Mouse (Mus musculus): ENCODE results near the gene Exd1. TPM values are rescaled to one million over a fixed set of nuclear protein-coding genes. Genes with fewer than 3 reads are reported as not detected.

Exd1 gene
- polyA plus RNA-seq, 1 experiment from 2014 or later = 0.71 TPM

DNA sequence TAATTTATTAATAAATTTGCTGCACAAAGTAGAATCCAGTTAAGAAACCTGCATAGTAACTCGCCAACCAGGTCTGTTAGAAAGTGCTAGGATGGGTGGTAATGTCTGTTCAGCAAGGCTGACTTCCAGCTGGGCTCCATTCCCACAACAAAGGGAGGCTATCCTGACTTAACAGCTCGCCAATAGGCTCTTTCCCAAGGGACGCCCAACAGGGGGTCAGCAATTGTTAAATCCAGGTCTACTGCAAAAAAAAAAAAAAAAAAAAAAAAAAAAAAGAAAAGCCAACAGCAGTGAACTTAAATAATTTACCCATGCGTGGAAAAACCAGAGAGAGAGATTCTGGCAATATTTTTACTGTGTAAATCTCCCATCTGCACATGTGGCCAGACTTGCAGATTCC, 60.9 kb downstream of the Exd1 start:
- Histone ChIP-seq H3K36me3 (no peaks in the 10 kb centered on the region), H3K9me3 (replicated peaks) (no peaks in the 10 kb centered on the region), H3K4me2 (no peak overlapping the region), H3K4me1 (no peaks in the 10 kb centered on the region), H3K4me3 (replicated peaks) (no peak overlapping the region), H3K9ac (no peak overlapping the region), H3K27ac (no peak overlapping the region), H3K27me3 (no peaks in the 10 kb centered on the region)
- WGBS = 17% methylated on average over 4 of the region's 4 CpGs
- no peak for ATAC-seq (replicated peaks; ENCODE audit: low FRiP score)

DNA sequence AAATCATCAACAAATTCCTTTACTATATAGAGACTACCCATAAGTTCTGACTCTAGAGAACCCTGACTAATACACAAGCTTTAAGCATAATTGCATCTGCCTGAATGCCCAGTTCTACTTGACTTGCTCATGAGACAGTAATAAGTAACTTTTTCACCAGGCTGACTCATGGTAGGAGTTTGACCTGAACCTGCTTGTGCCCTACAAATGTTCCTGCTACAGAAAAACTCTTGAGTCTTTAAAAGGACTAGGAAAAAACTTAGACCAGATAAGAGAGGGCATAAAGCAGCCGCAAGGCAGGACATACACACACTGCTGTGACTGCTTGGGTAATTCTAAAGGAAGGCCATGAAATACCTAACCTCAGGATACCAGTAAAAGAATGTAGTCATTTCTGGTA, 65.1 kb downstream of the Exd1 start:
- Histone ChIP-seq H3K27me3 (no peaks in the 10 kb centered on the region), H3K4me3 (replicated peaks) (no peak overlapping the region), H3K9me3 (replicated peaks) (no peaks in the 10 kb centered on the region), H3K4me1 (peaks cover 10% of the 10 kb centered on the region; the same call in 1 of the 2 replicates), H3K4me2 (no peak overlapping the region), H3K9ac (no peak overlapping the region), H3K36me3 (0 out of 2 replicates have a peak, but pooled peaks cover 6% of the 10 kb centered on the region), H3K27ac (peak overlapping the region; percentile 68)
- 86% methylated on average over 1 of the region's 1 CpGs for WGBS
- no peak for ATAC-seq (replicated peaks; ENCODE audit: low FRiP score)

- peak overlapping the region; percentile 85 for H3K4me3 ChIP-seq (replicated peaks)
- H3K4me1 ChIP-seq = peaks cover 23% of the 10 kb centered on the region
- 16% methylated on average over 9 of the region's 9 CpGs for WGBS
- H3K9ac ChIP-seq = peak overlapping the region; percentile 98
- peak overlapping the region; percentile 84 for H3K4me2 ChIP-seq
- H3K27ac ChIP-seq = peak overlapping the region; percentile 99
- no peaks in the 10 kb centered on the region for H3K27me3 ChIP-seq
- peaks cover 8% of the 10 kb centered on the region; the same call in 1 of the 2 replicates for H3K36me3 ChIP-seq
- ATAC-seq (replicated peaks; ENCODE audit: low FRiP score) = no peak
- no peaks in the 10 kb centered on the region for H3K9me3 ChIP-seq (replicated peaks)
Observed at GRCm38 (mm10) chr2:119478397-119478749, 69.1 kb downstream of the Exd1 start.

DNA sequence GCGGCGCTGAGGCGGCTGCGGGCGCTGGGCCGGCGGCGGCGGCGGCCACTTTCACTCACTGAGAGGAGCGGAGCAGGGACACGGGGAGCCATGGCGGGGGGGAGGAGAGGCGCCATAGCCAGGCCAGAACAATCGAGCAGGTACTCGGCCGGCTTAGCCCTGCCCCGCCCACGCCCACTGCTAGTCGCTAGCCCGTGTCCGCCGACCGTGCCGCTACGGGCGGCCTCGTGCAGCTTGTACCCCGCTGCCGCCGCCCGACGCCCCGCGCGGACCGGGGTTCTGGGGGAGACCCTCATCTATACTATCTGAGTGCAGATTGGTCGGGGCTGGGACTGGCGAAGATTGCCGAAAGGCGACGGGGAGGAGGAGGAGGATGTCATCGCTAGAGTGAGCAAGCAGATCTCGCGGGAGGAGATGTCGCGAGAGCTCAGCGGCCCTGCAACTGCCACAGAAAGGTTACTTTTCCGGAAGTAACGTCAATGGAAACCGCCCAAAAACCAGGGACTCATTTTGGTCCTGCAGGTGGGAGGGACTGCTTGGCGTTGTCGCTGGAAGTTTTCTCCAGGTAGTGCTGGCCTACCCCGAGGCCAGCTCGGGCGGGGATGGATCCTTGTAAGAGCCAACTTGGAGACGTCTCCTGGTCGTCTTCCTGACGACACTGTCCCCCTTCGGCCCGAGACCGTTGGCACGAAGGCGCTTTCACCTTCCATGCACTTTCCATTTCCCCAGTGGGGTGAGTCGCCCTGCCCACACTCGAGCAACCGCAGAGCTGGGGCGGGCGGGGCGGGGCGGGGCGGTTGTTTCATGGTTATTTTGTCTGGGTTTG, 69.6 kb downstream of the Exd1 start, which contains the start of gene Ino80:
Ino80 (minus strand) TSS at position 117 of the 826 bp plus-strand sequence.
- Histone ChIP-seq H3K4me2 (peak within 1 kb of the TSS; percentile 84), H3K36me3 (peaks cover 10% of the 10 kb centered on the region; the same call in 1 of the 2 replicates), H3K4me1 (peaks cover 23% of the 10 kb centered on the region), H3K9ac (peak within 1 kb of the TSS; percentile 98), H3K27me3 (no peaks in the 10 kb centered on the region), H3K27ac (peak within 1 kb of the TSS; percentile 99), H3K9me3 (replicated peaks) (no peaks in the 10 kb centered on the region), H3K4me3 (replicated peaks) (peak within 1 kb of the TSS; percentile 85)
- under 1% methylated on average over 63 of the region's 72 CpGs for WGBS
- ATAC-seq (replicated peaks; ENCODE audit: low FRiP score) = peak; percentile 94

DNA sequence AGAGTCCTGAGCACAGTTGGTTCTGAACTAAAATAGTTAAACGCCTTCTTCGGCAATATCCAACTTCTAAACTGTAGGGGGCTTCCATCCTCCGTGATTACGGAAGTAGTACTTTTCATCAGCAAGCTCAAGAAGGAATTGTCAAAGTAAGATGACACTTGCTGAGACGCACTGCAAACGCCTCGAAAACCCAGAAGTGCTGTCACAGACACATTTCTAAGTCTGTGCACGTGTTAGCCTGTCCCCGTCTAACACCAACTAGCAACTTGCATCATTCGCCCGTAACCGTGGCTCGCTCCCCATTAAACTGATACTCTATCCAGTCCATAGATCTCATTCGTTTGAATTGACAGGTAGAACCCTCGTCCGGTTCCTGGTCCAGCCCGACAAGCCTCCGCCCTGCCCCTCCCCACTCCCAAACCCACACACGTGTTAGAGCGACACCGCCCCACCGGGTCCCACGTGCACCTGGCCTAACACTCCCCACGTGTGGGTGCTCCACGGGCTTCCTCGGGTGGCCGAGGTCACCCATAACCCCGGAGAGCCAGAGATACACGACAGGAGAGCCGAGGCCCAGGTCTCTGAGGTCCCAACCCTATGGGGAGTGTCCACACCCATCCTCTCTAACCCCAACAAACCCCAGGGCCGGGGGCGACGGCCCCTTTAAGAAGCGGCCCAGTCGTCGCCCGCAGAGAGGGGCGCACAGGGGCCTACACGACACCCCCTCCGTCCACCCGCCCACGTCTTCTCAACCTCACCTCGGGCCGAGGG, 70.6 kb downstream of the Exd1 start:
- Histone ChIP-seq H3K4me1 (peaks cover 23% of the 10 kb centered on the region), H3K27ac (peak overlapping the region; percentile 99), H3K9me3 (replicated peaks) (no peaks in the 10 kb centered on the region), H3K36me3 (peaks cover 16% of the 10 kb centered on the region; the same call in 1 of the 2 replicates), H3K4me3 (replicated peaks) (peak overlapping the region; percentile 85), H3K9ac (peak overlapping the region; percentile 98), H3K4me2 (peak overlapping the region; percentile 84), H3K27me3 (no peaks in the 10 kb centered on the region)
- peak; percentile 79 for ATAC-seq (replicated peaks; ENCODE audit: low FRiP score)
- WGBS = under 1% methylated on average over 43 of the region's 44 CpGs

DNA sequence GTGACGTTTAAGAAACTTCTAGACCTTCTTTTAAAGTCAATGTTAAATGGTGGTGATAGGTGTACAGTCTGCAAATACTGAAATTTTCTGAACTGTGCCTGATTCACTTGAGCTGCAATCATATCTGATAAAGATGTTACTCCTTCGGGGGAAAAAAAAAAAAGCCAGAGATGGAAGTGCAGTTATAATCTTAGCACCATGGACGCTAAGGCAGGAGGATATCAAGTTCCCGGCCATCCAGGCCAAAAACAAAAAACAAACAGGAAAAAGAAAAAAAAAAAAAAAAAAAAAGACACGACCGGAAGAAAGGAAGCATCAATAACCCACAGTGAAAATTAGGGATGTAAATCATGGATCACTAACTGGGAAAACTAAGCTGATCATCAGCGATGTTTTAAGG, 71.3 kb downstream of the Exd1 start:
- H3K27me3 ChIP-seq = no peaks in the 10 kb centered on the region
- H3K27ac ChIP-seq = peak overlapping the region; percentile 99
- H3K4me2 ChIP-seq = peak overlapping the region; percentile 84
- no peaks in the 10 kb centered on the region for H3K9me3 ChIP-seq (replicated peaks)
- WGBS = 10% methylated on average over 7 of the region's 7 CpGs
- peaks cover 23% of the 10 kb centered on the region for H3K4me1 ChIP-seq
- H3K36me3 ChIP-seq = peaks cover 20% of the 10 kb centered on the region; the same call in 1 of the 2 replicates
- peak overlapping the region; percentile 98 for H3K9ac ChIP-seq
- peak overlapping the region; percentile 85 for H3K4me3 ChIP-seq (replicated peaks)
- no peak for ATAC-seq (replicated peaks; ENCODE audit: low FRiP score)

Other genes starting within 250 kb of the Exd1 start
- 9.9 and 10.5 TPM in 2 replicates for gene Dll4, start 221.8 kb downstream of the Exd1 start, polyA plus RNA-seq (2015; fragmentation: Nextera tagmentation; extraction: Ambion mirVana)
- gene Chac1, start 196.4 kb downstream of the Exd1 start, polyA plus RNA-seq (2015; fragmentation: Nextera tagmentation; extraction: Ambion mirVana) = 0.91 and 0.98 TPM in 2 replicates
- 4.4 and 4.6 TPM in 2 replicates for gene Ino80, start 69.9 kb downstream of the Exd1 start, polyA plus RNA-seq (2015; fragmentation: Nextera tagmentation; extraction: Ambion mirVana)
- gene Chp1, start 70 bp upstream of the Exd1 start, polyA plus RNA-seq (2015; fragmentation: Nextera tagmentation; extraction: Ambion mirVana) = 59.7 and 60.3 TPM in 2 replicates
- 77.0 and 79.8 TPM in 2 replicates for gene Nusap1, start 70.7 kb upstream of the Exd1 start, polyA plus RNA-seq (2015; fragmentation: Nextera tagmentation; extraction: Ambion mirVana)
- 30.7 and 31.5 TPM in 2 replicates for gene Oip5, start 70.8 kb upstream of the Exd1 start, polyA plus RNA-seq (2015; fragmentation: Nextera tagmentation; extraction: Ambion mirVana)
- gene Ndufaf1, start 115.2 kb upstream of the Exd1 start, polyA plus RNA-seq (2015; fragmentation: Nextera tagmentation; extraction: Ambion mirVana) = 51.8 and 52.3 TPM in 2 replicates
- gene Rtf1, start 127.4 kb upstream of the Exd1 start, polyA plus RNA-seq (2015; fragmentation: Nextera tagmentation; extraction: Ambion mirVana) = 44.7 and 45.9 TPM in 2 replicates
- gene Itpka, start 194.7 kb upstream of the Exd1 start, polyA plus RNA-seq (2015; fragmentation: Nextera tagmentation; extraction: Ambion mirVana) = 1.2 and 1.5 TPM in 2 replicates
- gene Ltk, start 212.8 kb upstream of the Exd1 start, polyA plus RNA-seq (2015; fragmentation: Nextera tagmentation; extraction: Ambion mirVana) = 0.53 and 0.95 TPM in 2 replicates
- 29.9 and 34.1 TPM in 2 replicates for gene Rpap1, start 239.9 kb upstream of the Exd1 start, polyA plus RNA-seq (2015; fragmentation: Nextera tagmentation; extraction: Ambion mirVana)

Data from kidney, embryonic 15.5 days (tissue).